Mouse (Mus musculus) CH12.LX (cell line): Measurements from ENCODE around the gene Emd. TPM values are rescaled to one million over a fixed set of nuclear protein-coding genes. Genes with fewer than 3 reads are reported as not detected.

ENCODE experiments used
- polyA plus RNA-seq: library from polyadenylated mRNA; unstranded; fragments of >175 nt; gene quantifications from 2 replicates; pipeline ENCODE4 v1.2.1, GENCODE M21; 2012; ENCODE audit warnings: low read depth; ENCODE audit not compliant: insufficient read length
- total RNA-seq, 2 experiments: library from RNA; depleted of rRNA; stranded (reverse); fragments of 300-350 nt in 1 of 2; fragments of >200 nt in 1 of 2; gene quantifications; 2 replicates each; pipeline ENCODE4 v1.2.3; 2012 to 2014

The Emd gene
- total and polyA plus RNA-seq, 3 experiments, result 65.4 to 132 (median 99.4) TPM

Other genes with a start within 250 kb of the Emd start
- 38.8 and 40.0 TPM in 2 replicates for gene Irak1, start 230.8 kb upstream of the Emd start, total RNA-seq (2012; rRNA removed)
- 25.3 and 27.7 TPM in 2 replicates for gene Irak1, start 230.8 kb upstream of the Emd start, total RNA-seq (2014; rRNA removed)
- gene Irak1, start 230.8 kb upstream of the Emd start, polyA plus RNA-seq, result 63.1 and 77.8 TPM in 2 replicates
- not detected in 2 replicates for gene Opn1mw, start 127.2 kb upstream of the Emd start, total RNA-seq (2012; rRNA removed)
- gene Opn1mw, start 127.2 kb upstream of the Emd start, total RNA-seq (2014; rRNA removed), result not detected in 2 replicates
- gene Opn1mw, start 127.2 kb upstream of the Emd start, polyA plus RNA-seq, result not detected in 2 replicates
- 12.0 and 12.3 TPM in 2 replicates for gene Mecp2, start 119.3 kb upstream of the Emd start, total RNA-seq (2012; rRNA removed)
- gene Mecp2, start 119.3 kb upstream of the Emd start, total RNA-seq (2014; rRNA removed), result 9.9 and 12.2 TPM in 2 replicates
- gene Mecp2, start 119.3 kb upstream of the Emd start, polyA plus RNA-seq, result 12.0 and 15.5 TPM in 2 replicates
- not detected in 2 replicates for gene Tex28, start 86.8 kb upstream of the Emd start, total RNA-seq (2012; rRNA removed)
- gene Tex28, start 86.8 kb upstream of the Emd start, total RNA-seq (2014; rRNA removed), result not detected in 2 replicates
- not detected in 2 replicates for gene Tex28, start 86.8 kb upstream of the Emd start, polyA plus RNA-seq
- gene Tktl1, start 77.4 kb upstream of the Emd start, total RNA-seq (2012; rRNA removed), result not detected in 2 replicates
- not detected in 2 replicates for gene Tktl1, start 77.4 kb upstream of the Emd start, total RNA-seq (2014; rRNA removed)
- gene Tktl1, start 77.4 kb upstream of the Emd start, polyA plus RNA-seq, result not detected in 2 replicates
- gene Flna, start 4.9 kb upstream of the Emd start, total RNA-seq (2012; rRNA removed), result 78.7 and 82.4 TPM in 2 replicates
- gene Flna, start 4.9 kb upstream of the Emd start, total RNA-seq (2014; rRNA removed), result 56.8 and 70.2 TPM in 2 replicates
- 82.6 and 91.6 TPM in 2 replicates for gene Flna, start 4.9 kb upstream of the Emd start, polyA plus RNA-seq
- gene Rpl10, start 16.1 kb downstream of the Emd start, total RNA-seq (2012; rRNA removed), result 3,647 and 3,697 TPM in 2 replicates
- 3,137 and 3,420 TPM in 2 replicates for gene Rpl10, start 16.1 kb downstream of the Emd start, total RNA-seq (2014; rRNA removed)
- gene Rpl10, start 16.1 kb downstream of the Emd start, polyA plus RNA-seq, result 200 and 459 TPM in 2 replicates
- gene Taz, start 27.2 kb downstream of the Emd start, total RNA-seq (2012; rRNA removed), result 31.9 and 40.4 TPM in 2 replicates
- 29.2 and 31.6 TPM in 2 replicates for gene Taz, start 27.2 kb downstream of the Emd start, total RNA-seq (2014; rRNA removed)
- gene Taz, start 27.2 kb downstream of the Emd start, polyA plus RNA-seq, result 25.6 and 29.0 TPM in 2 replicates
- gene Dnase1l1, start 27.6 kb downstream of the Emd start, total RNA-seq (2012; rRNA removed), result 3.4 and 4.7 TPM in 2 replicates
- gene Dnase1l1, start 27.6 kb downstream of the Emd start, total RNA-seq (2014; rRNA removed), result 3.8 and 5.1 TPM in 2 replicates
- 4.3 and 4.6 TPM in 2 replicates for gene Dnase1l1, start 27.6 kb downstream of the Emd start, polyA plus RNA-seq
- gene Atp6ap1, start 42.4 kb downstream of the Emd start, total RNA-seq (2012; rRNA removed), result 47.2 and 53.8 TPM in 2 replicates
- gene Atp6ap1, start 42.4 kb downstream of the Emd start, total RNA-seq (2014; rRNA removed), result 52.8 and 53.3 TPM in 2 replicates
- gene Atp6ap1, start 42.4 kb downstream of the Emd start, polyA plus RNA-seq, result 61.3 and 66.4 TPM in 2 replicates
- 29.6 and 42.7 TPM in 2 replicates for gene Gdi1, start 50.3 kb downstream of the Emd start, total RNA-seq (2012; rRNA removed)
- 32.4 and 37.0 TPM in 2 replicates for gene Gdi1, start 50.3 kb downstream of the Emd start, total RNA-seq (2014; rRNA removed)
- gene Gdi1, start 50.3 kb downstream of the Emd start, polyA plus RNA-seq, result 60.8 and 66.5 TPM in 2 replicates
- gene Fam50a, start 58.3 kb downstream of the Emd start, total RNA-seq (2012; rRNA removed), result 26.4 and 30.4 TPM in 2 replicates
- 8.3 TPM in 2 replicates for gene Fam50a, start 58.3 kb downstream of the Emd start, total RNA-seq (2014; rRNA removed)
- 47.0 and 58.4 TPM in 2 replicates for gene Fam50a, start 58.3 kb downstream of the Emd start, polyA plus RNA-seq
- gene Plxna3, start 74.4 kb downstream of the Emd start, total RNA-seq (2012; rRNA removed), result 2.6 and 4.9 TPM in 2 replicates
- gene Plxna3, start 74.4 kb downstream of the Emd start, total RNA-seq (2014; rRNA removed), result 1.4 and 2.0 TPM in 2 replicates
- 4.1 and 5.0 TPM in 2 replicates for gene Plxna3, start 74.4 kb downstream of the Emd start, polyA plus RNA-seq
- 57.9 and 68.6 TPM in 2 replicates for gene Lage3, start 98.9 kb downstream of the Emd start, total RNA-seq (2012; rRNA removed)
- gene Lage3, start 98.9 kb downstream of the Emd start, total RNA-seq (2014; rRNA removed), result 102 and 118 TPM in 2 replicates
- gene Lage3, start 98.9 kb downstream of the Emd start, polyA plus RNA-seq, result 56.8 and 67.4 TPM in 2 replicates
- gene Ubl4a, start 118.5 kb downstream of the Emd start, total RNA-seq (2012; rRNA removed), result 12.7 and 18.8 TPM in 2 replicates
- gene Ubl4a, start 118.5 kb downstream of the Emd start, total RNA-seq (2014; rRNA removed), result 17.6 and 19.3 TPM in 2 replicates
- gene Ubl4a, start 118.5 kb downstream of the Emd start, polyA plus RNA-seq, result 39.2 and 39.3 TPM in 2 replicates
- 7.4 and 11.6 TPM in 2 replicates for gene Slc10a3, start 118.7 kb downstream of the Emd start, total RNA-seq (2012; rRNA removed)
- gene Slc10a3, start 118.7 kb downstream of the Emd start, total RNA-seq (2014; rRNA removed), result 14.1 and 14.7 TPM in 2 replicates
- 11.2 and 12.0 TPM in 2 replicates for gene Slc10a3, start 118.7 kb downstream of the Emd start, polyA plus RNA-seq
- 8.7 and 12.5 TPM in 2 replicates for gene Fam3a, start 138.6 kb downstream of the Emd start, total RNA-seq (2012; rRNA removed)
- 7.1 and 7.7 TPM in 2 replicates for gene Fam3a, start 138.6 kb downstream of the Emd start, total RNA-seq (2014; rRNA removed)
- gene Fam3a, start 138.6 kb downstream of the Emd start, polyA plus RNA-seq, result 8.3 and 12.3 TPM in 2 replicates
- gene Ikbkg, start 138.6 kb downstream of the Emd start, total RNA-seq (2012; rRNA removed), result 37.9 and 40.6 TPM in 2 replicates
- 25.0 and 26.4 TPM in 2 replicates for gene Ikbkg, start 138.6 kb downstream of the Emd start, total RNA-seq (2014; rRNA removed)
- 20.5 and 28.3 TPM in 2 replicates for gene Ikbkg, start 138.6 kb downstream of the Emd start, polyA plus RNA-seq
- gene G6pdx, start 174.5 kb downstream of the Emd start, total RNA-seq (2012; rRNA removed), result 35.9 and 41.0 TPM in 2 replicates
- 42.3 and 44.0 TPM in 2 replicates for gene G6pdx, start 174.5 kb downstream of the Emd start, total RNA-seq (2014; rRNA removed)
- 61.8 and 70.5 TPM in 2 replicates for gene G6pdx, start 174.5 kb downstream of the Emd start, polyA plus RNA-seq
- gene Gm6880, start 226.7 kb downstream of the Emd start, total RNA-seq (2012; rRNA removed), result 0.25 and 0.59 TPM in 2 replicates
- not detected in 2 replicates for gene Gm6880, start 226.7 kb downstream of the Emd start, total RNA-seq (2014; rRNA removed)
- not detected in 2 replicates for gene Gm6880, start 226.7 kb downstream of the Emd start, polyA plus RNA-seq